Mouse (Mus musculus) left cerebral cortex, adult 8-10 months (tissue): Measurements from ENCODE around the gene Klhl6. TPM values are rescaled to one million over a fixed set of nuclear protein-coding genes. Genes with fewer than 3 reads are reported as not detected.

Experiments used
- total RNA-seq, 4 experiments: library from RNA; stranded (reverse); gene quantifications; 2 replicates each; pipeline ENCODE4 v1.2.4; 2022

The Klhl6 gene
- total RNA-seq, 4 experiments from 2014 or later, result 0.68 to 5.4 (median 2.5) TPM

Other genes with a start within 250 kb of the Klhl6 start
- 1 to 10 TPM in 1 of 4 experiments, under 1 TPM in 3; 0.37 to 1.5 (median 0.71) TPM for gene B3gnt5, start 222.8 kb downstream of the Klhl6 start, total RNA-seq
- 10 to 100 TPM; 75.5 to 87.5 (median 82.7) TPM for gene Klhl24, start 114.5 kb upstream of the Klhl6 start, total RNA-seq
- 10 to 100 TPM; 30.1 to 39.2 (median 33.4) TPM for gene Yeats2, start 158.0 kb upstream of the Klhl6 start, total RNA-seq